Mouse (Mus musculus): ENCODE data around the gene Sik2.

DNA sequence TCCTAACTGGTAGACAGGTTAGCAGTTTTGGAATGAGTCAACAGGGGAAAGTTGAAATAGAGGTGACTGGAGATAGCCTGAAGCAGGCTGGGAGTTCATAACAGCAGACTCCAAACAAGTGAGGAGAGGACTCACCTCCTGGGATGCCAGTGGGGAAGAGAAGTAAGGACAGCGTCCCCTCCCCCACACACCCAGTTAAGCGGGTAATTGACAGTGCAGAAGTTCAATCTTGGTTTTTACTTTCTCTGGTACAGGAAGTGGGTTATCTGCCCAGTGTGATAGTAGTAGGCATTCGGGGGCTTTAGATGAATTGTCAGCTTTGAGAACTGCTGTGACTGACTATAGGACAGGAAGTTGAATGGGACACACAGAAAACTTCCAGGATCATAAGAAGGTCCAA, 11.5 kb upstream of the Sik2 start:
- no peak for TF ChIP-seq CTCF (IDR thresholded peaks at IDR 0.05; ENCODE audit: low read depth, low read length)
- TF ChIP-seq POLR2A (IDR thresholded peaks at IDR 0.05; ENCODE audit: insufficient read depth, low read length) = no peak
- TF ChIP-seq EP300 (IDR thresholded peaks at IDR 0.05; ENCODE audit: insufficient read depth, low read depth, low read length) = no peak

Data from ES-Bruce4 (cell line).